Mouse (Mus musculus) brown adipose tissue, adult 24 weeks (tissue): ENCODE data around the gene Dhx32. TPM values are rescaled to one million over a fixed set of nuclear protein-coding genes. Genes with fewer than 3 reads are reported as not detected.
"Not testable (repeated sequence)": the region's sequence is repeated elsewhere in the genome, so short reads cannot be mapped to it uniquely, and the experiment has no call there.

Experiments
- H3K27ac ChIP-seq: fragments of 200-500 bp; replicated peaks from 2 replicates; pipeline ENCODE4 v1.5.1; 2012; ENCODE audit warnings: low read depth, mild to moderate bottlenecking, low read length
- H3K4me1 ChIP-seq: fragments of 200-500 bp; 2 replicates; pipeline ENCODE4 v1.6.1; 2012; ENCODE audit warnings: low read length, mixed read lengths; ENCODE audit not compliant: control insufficient read depth, insufficient read depth, insufficient read length
- H3K4me3 ChIP-seq: fragments of 200-500 bp; 2 replicates; pipeline ENCODE4 v1.5.1; 2012; ENCODE audit warnings: low read depth, mild to moderate bottlenecking, low read length, moderate library complexity; ENCODE audit not compliant: insufficient read depth
- polyA plus RNA-seq: library from polyadenylated mRNA; stranded (reverse); fragments of >200 nt; gene quantifications from 2 replicates; pipeline ENCODE4 v1.2.4, GENCODE M21; 2012; ENCODE audit not compliant: missing spikeins, insufficient read depth, insufficient read length

The Dhx32 gene
- polyA plus RNA-seq, 1 experiment, result 47.2 TPM

DNA sequence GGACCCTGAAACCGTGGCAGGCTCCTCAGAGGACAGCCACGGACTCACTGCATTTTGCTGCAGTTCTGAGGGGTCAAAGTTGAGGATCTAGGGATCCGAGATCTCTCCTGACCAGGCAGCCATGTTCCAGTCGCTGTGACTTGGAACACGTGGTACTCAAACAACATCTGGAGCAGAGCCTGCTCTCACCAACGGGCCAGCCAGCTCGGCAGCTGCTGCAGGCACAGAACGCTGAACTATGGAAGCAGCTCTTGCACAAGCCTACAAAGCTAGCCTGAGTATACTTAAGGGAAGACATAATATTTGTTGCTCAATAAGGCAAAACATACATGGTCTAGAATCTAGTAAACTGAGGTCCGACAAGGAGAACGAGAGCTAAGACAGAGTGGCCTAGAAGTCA is 57.0 kb downstream of the Dhx32 start:
- 0 out of 2 replicates have a peak overlapping the region, but pooled peaks have one; percentile 42 for H3K27ac ChIP-seq
- peaks cover 2% of the 10 kb centered on the region; the same call in 1 of the 2 replicates for H3K4me1 ChIP-seq
- no peak overlapping the region for H3K4me3 ChIP-seq

DNA sequence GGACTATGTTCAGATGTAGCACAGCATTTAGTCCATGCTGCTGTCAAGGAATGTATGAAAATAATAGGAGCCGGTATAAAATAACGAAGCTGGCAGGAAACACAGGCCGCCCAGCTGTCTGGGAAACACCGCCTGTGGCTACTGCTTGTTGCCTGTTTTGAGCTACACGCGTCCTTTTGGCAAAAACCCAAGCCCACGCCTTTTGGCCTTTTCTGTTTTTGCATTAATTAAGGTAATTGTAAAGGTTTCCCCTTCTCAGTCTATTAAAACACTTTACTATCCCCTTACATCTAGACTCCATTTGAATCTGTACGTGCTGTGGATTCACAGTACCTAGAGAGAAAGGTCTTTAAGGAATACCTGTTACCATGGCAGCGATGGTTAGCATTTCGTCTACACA is 57.7 kb downstream of the Dhx32 start:
- H3K27ac ChIP-seq, result no peak overlapping the region
- peaks cover 3% of the 10 kb centered on the region; the same call in 1 of the 2 replicates for H3K4me1 ChIP-seq
- H3K4me3 ChIP-seq, result no peak overlapping the region

GRCm38 (mm10) chr7:133720616-133721015 is 61.9 kb downstream of the Dhx32 start:
- peaks cover 3% of the 10 kb centered on the region; the same call in 1 of the 2 replicates for H3K4me1 ChIP-seq
- no peak overlapping the region for H3K27ac ChIP-seq
- H3K4me3 ChIP-seq, result no peak overlapping the region

- Histone ChIP-seq H3K27ac (no peak overlapping the region), H3K4me3 (no peak overlapping the region), H3K4me1 (peaks cover 3% of the 10 kb centered on the region; the same call in 1 of the 2 replicates)
These were observed 63.9 kb downstream of the Dhx32 start for GRCm38 (mm10) chr7:133718580-133718979.

- H3K27ac ChIP-seq, result no peak overlapping the region
- H3K4me3 ChIP-seq, result no peak overlapping the region
- H3K4me1 ChIP-seq, result no peaks in the 10 kb centered on the region; the same call in 1 of the 2 replicates
These were observed 67.1 kb downstream of the Dhx32 start for GRCm38 (mm10) chr7:133715387-133715786.

GRCm38 (mm10) chr7:133707301-133707700 is 75.2 kb downstream of the Dhx32 start:
- H3K27ac ChIP-seq, result no peak overlapping the region
- no peak overlapping the region for H3K4me3 ChIP-seq
- no peaks in the 10 kb centered on the region; the same call in 1 of the 2 replicates for H3K4me1 ChIP-seq

GRCm38 (mm10) chr7:133703906-133704305 is 78.6 kb downstream of the Dhx32 start:
- Histone ChIP-seq H3K4me3 (no peak overlapping the region), H3K27ac (no peak overlapping the region), H3K4me1 (no peaks in the 10 kb centered on the region)

DNA sequence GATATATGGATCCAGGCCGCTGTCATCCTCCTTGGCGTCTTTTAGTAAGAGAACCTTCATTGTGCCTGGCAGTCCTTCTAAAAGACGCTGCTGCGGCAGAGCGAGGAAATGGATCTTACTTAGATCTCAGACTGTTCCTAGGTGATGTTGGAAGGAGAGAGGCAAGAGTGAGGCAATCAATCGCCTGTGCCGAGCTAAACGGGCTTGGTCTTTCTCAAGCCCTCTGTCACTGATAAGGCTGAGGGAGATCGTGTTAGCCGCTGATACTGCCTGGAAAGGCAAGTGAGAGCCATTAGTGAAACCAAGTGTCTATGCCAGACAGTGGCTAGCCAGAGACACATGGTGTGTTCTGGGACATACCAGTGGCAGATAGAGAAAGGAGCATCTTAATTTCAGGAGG is 80.2 kb downstream of the Dhx32 start:
- Histone ChIP-seq H3K4me1 (no peaks in the 10 kb centered on the region), H3K27ac (no peak overlapping the region), H3K4me3 (no peak overlapping the region)

GRCm38 (mm10) chr7:133701366-133701765 is 81.2 kb downstream of the Dhx32 start:
- Histone ChIP-seq H3K27ac (no peak overlapping the region), H3K4me1 (no peaks in the 10 kb centered on the region)

DNA sequence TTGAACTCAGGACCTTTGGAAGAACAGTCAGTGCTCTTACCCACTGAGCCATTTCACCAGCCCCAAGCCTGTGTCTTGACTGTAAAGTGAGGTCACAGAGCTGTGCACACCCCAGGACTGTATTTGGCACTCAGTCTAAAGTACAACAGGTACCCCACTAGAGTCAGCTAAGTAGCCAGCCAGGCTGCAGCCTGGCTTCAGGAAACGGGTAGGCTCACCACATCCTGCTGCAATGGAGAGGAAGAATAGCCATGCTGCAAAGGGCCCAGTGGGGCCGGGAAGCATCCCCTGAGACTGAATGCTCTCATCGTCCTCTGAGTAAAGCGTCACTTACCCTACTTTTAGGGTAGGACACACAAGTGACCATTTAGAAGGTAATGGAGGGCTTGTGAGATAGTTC is 82.6 kb downstream of the Dhx32 start:
- Histone ChIP-seq H3K4me3 (no peak overlapping the region), H3K4me1 (no peaks in the 10 kb centered on the region)

More at GRCm38 (mm10) chr7:133701366-133701765, 81.2 kb downstream of the Dhx32 start:
- H3K4me3 ChIP-seq, result no peak overlapping the region

DNA sequence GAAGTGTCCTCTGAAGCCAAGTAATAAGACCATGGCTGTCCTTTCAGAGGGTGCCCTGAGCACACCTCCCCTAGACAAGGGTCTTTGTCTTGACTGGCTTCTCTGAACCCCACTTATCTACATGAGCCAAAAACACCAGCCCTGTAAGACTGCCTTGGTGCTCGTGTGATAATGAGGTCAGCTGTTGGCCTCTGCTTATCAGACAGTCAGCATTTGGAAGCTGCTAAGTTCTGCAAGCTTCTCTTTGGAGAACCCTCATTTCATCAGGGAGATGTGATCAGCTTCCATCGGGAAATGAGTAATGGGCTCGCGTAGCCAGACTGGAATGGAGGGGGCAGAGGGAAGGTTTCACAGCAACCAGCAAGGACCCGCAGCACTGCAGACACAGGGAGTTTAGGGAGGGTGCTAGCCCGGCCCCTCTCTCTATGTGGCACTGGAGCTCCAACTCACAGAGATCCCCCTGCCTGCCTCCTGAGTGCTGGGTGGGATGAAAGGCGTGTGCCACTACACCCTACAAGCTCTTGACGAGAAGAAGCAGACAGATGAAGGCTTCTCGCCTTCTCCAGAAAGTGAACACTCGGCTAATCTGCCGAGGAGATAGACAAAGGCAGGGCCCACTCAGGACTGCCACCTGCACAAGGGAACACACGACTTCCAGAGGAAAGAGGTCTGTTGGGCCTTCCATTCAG is 84.4 kb downstream of the Dhx32 start:
- no peak overlapping the region for H3K27ac ChIP-seq
- no peak overlapping the region for H3K4me3 ChIP-seq
- H3K4me1 ChIP-seq, result no peaks in the 10 kb centered on the region

More for the DNA sequence above, 82.6 kb downstream of the Dhx32 start:
- no peak overlapping the region for H3K27ac ChIP-seq

DNA sequence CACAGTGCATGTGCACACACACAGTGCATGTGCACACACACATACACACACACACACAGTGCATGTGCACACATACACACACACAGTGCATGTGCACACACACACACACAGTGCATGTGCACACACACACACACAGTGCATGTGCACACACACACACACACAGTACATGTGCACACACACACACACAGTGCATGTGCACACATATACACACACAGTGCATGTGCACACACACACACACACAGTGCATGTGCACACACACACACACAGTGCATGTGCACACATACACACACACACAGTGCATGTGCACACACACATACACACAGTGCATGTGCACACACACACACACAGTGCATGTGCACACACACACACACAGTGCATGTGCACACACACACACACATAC is 96.9 kb downstream of the Dhx32 start:
- H3K27ac ChIP-seq, H3K4me1 ChIP-seq, H3K4me3 ChIP-seq: not testable (repeated sequence)

- H3K4me3 ChIP-seq, result no peak overlapping the region
- no peaks in the 10 kb centered on the region for H3K4me1 ChIP-seq
- H3K27ac ChIP-seq, result no peak overlapping the region
These were observed 97.8 kb downstream of the Dhx32 start for GRCm38 (mm10) chr7:133684701-133685100.

- no peak overlapping the region for H3K4me3 ChIP-seq
- no peaks in the 10 kb centered on the region for H3K4me1 ChIP-seq
- H3K27ac ChIP-seq, result no peak overlapping the region
These were observed 98.4 kb downstream of the Dhx32 start for GRCm38 (mm10) chr7:133684110-133684509.

GRCm38 (mm10) chr7:133683626-133684025 is 98.9 kb downstream of the Dhx32 start:
- H3K27ac ChIP-seq, result no peak overlapping the region
- no peaks in the 10 kb centered on the region for H3K4me1 ChIP-seq
- no peak overlapping the region for H3K4me3 ChIP-seq

DNA sequence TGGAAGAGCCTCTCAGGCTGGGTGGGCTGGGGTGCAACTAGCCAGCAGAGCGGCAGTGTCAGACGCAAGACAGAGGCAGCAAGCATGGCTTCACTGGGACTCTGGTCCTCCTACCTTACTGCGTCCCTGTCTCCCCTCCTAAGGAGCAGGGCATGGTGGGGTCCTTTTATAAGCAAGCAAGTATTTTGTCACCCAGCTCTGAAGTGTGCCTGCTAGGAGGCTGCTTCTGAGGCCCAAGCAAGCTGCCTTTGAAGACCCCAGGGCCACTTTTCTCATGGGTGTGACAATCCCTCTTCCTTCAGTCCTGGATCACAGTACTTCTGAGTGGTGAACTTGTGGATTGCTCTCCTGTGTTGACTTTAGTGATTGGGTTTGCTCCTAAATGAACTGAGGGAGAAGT is 102.6 kb downstream of the Dhx32 start, which contains the start of gene Mmp21:
Gene Mmp21, minus strand, starts transcription at position 101 of the 400 bp plus-strand sequence.
- Histone ChIP-seq H3K4me1 (no peaks in the 10 kb centered on the region), H3K4me3 (no peak within 1 kb of the TSS), H3K27ac (no peak within 1 kb of the TSS)
